Mouse (Mus musculus) testis, postnatal 14 days (tissue): ENCODE results near the gene Tas1r1.
A peak's percentile ranks its signal among the peaks of the same experiment; 100 is the strongest.

Experiments used
- DNase-seq: peaks from one replicate; pipeline ENCODE4 v3.0.0; 2021; ENCODE audit warnings: low spot score

Gene Tas1r1

GRCm38 (mm10) chr4:152010091-152010706 lies 28.2 kb downstream of the Tas1r1 start:
- DNase-seq: no peak

DNA sequence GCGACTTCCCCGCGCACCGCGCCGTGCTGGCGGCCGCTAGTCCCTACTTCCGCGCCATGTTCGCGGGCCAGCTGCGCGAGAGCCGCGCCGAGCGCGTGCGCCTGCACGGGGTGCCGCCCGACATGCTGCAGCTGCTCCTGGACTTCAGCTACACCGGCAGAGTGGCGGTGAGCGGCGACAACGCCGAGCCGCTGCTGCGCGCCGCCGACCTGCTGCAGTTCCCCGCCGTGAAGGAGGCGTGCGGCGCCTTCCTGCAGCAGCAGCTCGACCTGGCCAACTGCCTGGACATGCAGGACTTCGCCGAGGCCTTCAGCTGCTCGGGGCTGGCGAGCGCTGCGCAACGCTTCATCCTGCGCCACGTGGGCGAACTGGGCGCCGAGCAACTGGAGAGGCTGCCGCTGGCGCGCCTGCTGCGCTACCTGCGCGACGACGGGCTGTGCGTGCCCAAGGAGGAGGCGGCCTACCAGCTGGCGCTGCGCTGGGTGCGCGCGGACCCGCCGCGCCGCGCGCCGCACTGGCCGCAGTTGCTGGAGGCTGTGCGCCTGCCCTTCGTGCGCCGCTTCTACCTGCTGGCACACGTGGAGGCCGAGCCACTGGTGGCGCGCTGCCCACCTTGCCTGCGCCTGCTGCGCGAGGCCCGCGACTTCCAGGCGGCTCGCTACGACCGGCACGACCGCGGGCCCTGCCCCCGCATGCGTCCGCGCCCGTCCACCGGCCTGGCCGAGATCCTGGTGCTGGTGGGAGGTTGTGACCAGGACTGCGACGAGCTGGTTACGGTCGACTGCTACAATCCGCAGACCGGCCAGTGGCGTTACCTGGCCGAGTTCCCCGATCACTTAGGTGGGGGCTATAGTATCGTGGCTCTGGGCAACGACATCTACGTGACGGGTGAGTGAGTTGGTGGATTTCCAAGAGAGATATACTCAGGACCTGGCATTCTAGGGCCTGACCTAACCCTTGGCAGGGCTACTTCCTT lies 29.0 kb downstream of the Tas1r1 start:
- DNase-seq: peak; percentile 74

DNA sequence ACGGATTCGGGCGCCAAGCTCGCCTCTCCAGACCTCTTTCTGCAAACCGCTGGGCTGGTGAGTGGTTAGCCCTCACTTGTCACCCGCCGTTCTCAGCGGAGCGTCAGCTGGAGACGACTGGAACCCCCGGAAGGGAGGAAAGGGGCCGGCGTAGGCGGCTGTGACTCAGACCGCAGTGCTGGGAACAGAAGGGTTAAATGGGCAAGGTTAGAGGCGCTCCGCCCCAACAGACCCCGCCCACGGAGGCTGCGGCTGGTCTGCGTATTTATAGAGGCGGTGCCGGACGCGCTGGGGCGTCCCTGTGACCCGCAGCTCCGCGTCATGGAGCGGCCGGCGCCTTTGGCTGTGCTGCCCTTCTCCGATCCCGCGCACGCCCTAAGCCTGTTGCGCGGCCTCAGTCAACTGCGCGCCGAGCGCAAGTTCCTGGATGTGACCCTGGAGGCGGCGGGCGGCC lies 29.7 kb downstream of the Tas1r1 start, which contains the start of gene Klhl21:
TSS of gene Klhl21 (plus strand) at position 182 of the 454 bp plus-strand sequence.
- peak; percentile 91 for DNase-seq

- DNase-seq: peak; percentile 27
These were observed 30.2 kb downstream of the Tas1r1 start for GRCm38 (mm10) chr4:152008148-152008500.

DNA sequence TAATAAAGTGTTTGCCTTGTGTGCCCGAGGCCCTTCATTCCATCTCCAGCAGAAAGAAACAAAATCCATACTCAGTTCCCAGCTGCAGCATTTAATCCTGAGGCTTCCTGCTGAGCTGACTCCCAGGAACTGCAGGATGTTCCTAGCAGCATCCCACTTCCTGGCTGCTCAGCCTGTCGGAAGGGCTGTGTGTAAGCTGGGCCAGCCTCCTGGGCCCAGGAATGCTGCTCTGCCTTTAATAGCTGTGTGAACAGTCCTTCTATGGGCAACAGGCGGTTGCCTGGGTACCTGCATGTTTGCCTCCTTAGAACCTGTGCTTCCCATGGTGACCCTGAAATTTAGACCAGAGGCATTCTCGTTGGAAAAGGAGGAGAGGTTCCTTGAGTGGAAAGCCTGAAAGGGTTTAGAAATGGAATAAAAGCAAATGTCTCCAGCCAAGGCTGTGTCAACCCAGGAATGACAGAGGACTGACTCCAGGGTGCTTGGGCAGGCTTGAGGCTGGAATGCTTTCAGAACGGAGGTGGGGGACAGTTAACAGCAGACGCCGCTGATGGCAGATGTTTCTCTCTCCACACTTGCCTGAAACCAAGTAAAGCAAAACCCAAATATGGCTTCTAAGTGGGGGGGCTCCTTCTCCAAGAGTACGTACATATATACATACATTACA lies 30.8 kb downstream of the Tas1r1 start:
- DNase-seq: no peak

DNA sequence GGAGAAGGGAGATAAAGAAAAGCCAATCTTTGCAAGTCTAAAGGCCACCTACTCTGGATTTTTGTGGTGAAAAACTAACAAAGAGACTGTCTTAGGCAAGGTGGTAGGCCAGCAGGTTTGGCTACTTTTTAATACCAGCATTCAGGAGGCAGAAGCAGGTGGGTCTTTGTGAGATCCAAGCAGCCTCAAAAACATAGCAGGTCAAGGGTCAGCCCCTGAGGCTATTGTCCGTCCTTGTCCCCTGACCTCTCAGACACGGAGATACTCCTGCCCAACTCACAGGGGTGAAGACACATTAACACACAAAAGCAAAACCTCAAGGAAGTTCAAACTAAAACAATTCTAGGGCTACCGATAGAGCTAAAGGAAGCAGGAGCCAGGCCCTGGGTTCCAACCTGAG lies 31.6 kb downstream of the Tas1r1 start:
- no peak for DNase-seq

- no peak for DNase-seq
These were observed 32.2 kb downstream of the Tas1r1 start for GRCm38 (mm10) chr4:152006137-152006536.

DNA sequence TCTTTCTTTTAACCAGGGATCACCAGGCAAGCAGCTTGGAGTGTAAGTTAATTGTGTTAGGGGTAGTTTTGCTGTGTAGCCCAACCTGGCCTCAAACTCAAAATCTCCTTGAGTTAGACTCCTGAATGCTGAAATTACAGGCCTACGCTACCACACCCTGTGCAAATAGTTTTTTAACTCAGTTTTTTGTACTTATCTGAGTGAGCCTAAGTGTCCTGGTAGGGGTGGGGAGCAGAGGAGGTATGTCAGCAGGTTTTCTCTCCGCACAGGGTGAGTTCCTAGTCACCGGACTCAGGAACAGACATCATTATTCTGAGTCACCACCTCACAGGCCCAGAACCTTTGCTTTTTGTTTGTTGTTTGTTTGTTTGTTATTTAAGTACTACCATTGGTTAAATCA lies 36.3 kb downstream of the Tas1r1 start:
- no peak for DNase-seq

GRCm38 (mm10) chr4:152001335-152001734 lies 37.0 kb downstream of the Tas1r1 start:
- no peak for DNase-seq

DNA sequence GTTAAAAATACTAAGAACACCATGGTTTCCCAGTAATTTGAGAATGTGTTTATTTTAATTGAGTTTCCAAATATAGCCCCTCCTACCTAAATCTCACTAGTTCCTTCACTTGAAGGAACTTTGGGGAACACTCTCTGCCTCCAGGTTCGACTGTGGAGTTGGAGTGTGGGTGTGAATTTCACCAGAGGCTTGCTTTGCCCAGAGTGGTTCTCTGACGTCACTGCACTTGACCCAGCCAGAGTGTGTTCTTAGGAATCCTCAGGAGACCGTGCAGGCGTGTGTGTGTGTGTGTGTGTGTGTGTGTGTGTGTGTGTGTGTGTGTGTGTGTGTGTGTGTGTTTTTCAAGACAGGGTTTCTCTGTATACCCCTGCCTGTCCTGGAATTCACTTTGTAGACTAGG lies 37.5 kb downstream of the Tas1r1 start:
- no peak for DNase-seq

- DNase-seq: no peak
These were observed 38.9 kb downstream of the Tas1r1 start for GRCm38 (mm10) chr4:151999481-151999880.

- DNase-seq: no peak
These were observed 40.7 kb downstream of the Tas1r1 start for GRCm38 (mm10) chr4:151997701-151998100.

DNA sequence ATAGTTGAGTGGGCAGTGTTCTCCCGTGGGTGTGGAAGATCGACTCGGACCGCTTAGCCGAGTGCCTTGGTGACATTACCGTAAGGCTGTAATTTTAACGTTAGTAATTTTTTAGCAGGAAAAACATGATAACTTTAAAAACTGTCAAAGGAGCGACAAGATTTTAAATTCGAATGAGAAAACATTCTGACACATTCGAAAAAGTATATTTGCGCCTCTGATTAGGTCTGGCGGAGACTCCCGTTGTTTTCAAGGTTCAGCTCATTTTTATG lies 41.5 kb downstream of the Tas1r1 start:
- DNase-seq: no peak

DNA sequence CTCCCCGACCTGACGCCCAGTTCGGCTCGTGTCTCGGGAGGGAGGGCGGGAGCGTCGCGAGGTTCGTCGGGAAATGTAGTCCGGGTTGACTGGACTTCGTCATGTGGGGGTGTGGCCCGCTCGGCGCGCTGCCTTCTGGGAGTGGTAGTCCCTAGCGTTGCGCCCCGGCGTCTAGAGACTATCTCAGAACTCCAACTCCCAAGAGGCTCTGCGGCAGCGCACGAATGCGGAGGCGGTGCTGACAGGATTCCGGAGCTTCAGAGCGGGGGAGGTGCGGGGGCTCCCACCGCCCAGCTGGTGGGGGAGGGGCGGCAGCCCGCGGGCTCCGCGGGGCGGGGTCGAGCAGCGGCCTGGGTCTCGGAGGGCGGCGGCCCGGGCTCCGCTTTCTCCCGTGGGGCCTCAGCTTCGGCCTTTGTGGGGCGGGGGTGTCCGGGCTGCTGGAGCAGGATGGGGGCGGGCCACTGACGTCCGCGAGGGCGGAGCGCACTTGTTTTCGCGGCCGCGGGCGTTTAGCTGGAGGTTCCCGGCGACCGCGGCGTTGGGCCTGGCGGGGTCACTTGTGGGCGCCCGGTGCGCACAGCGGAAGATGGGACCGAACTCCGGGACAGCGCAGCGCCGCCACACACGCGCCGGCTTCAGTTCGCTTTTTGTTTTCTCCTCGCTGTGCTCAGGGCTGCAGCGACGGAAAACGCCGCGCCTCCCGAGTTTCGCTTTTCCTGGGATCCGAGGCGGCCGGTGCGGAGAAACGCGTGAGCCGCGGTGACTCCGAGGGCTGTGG lies 42.0 kb downstream of the Tas1r1 start, which contains the start of gene Phf13:
TSS of gene Phf13 (minus strand) at position 86 of the 778 bp plus-strand sequence.
- DNase-seq: peak; percentile 100

DNA sequence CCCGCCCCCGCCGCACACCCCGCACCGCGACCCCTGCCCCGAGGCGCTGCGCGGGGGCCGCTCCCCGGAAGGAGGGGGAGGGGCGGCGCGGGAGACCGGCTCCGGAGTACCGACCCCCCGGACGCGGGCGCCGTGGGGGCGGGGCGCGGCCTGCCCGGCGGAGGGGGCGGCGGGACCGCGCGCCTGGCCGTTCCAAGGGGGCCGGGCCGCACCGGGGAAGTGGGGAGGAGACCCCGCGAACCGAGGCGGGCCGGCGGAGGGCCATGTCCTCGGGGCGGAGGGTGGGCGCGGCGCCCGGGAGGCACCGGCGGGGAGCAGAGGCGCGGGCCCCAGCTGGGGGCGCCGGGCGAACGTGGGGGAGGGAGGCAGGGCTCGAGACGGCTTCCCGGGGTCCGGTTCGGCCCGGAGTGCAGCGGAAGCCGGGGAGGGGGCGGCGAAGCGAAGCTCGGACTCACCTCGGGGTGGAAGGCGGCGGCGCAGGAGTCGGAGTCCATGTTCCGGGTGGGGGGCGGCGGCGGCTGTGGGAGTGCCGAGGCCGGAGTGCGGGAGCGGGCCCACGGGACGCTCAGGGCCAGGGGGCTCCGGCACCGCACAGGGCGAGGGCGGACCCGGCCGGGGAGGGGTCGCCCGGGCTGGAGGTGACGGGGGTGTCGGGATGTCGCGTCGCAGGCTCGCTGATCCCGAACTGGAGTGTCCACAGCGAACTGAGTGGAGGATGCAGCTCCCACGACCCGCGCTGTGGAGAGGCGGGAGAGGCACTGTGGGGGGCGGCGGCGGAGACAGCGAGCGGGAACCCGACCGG lies 42.8 kb downstream of the Tas1r1 start:
- peak; percentile 79 for DNase-seq

GRCm38 (mm10) chr4:151994228-151995171 lies 43.9 kb downstream of the Tas1r1 start:
- DNase-seq: peak; percentile 74

- DNase-seq: peak; percentile 63
These were observed 45.3 kb downstream of the Tas1r1 start for GRCm38 (mm10) chr4:151993035-151993434.

DNA sequence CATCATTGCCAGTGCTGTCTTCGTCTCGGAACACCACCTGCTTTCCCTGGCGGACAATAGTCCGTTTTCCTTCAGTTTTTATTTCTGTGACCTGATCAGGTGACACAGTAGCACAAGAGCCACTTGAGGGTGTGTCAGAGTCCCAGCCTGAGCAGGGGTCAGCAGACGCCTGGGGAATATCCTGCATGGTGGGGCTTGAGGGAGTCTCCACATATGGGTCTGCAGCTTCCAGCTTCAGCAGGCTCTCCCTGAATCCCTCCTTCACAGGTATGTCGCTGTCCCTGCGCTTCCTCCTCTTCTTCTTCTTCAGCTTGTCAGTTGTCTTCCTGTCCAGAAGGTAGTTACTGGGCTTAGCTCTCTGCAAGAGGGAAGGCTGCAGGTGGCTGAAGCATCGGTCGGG lies 46.3 kb downstream of the Tas1r1 start:
- DNase-seq: no peak

DNA sequence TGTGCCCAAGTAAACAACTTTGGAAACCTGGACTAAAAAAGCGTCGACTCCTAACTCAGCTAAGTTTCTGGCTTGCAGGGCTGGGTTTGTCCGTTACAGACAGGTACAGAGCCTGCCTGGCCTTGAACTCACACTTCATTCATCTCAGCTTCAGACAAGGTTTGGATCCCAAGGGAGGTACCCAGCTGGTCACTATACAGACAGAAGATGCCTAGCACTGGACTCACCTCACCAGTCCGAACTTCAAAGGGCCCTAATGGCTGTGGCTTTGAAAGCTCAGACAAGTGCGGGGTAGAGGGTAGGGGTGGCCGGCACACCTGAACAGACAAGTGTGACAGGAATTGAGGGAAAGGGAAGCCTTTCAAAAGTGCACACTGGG lies 49.3 kb downstream of the Tas1r1 start:
- no peak for DNase-seq
